Mouse (Mus musculus) testis, adult 2 months (tissue): ENCODE data around the gene Hoxb9.

Experiments used
- CTCF ChIP-seq: fragments of 200-500 bp; IDR thresholded peaks from 2 replicates; pipeline ENCODE4 v1.5.1; 2012; ENCODE audit warnings: low read depth, mild to moderate bottlenecking, inconsistent platforms, low read length, moderate library complexity; ENCODE audit not compliant: control insufficient read depth, insufficient read depth, insufficient replicate concordance
- POLR2A ChIP-seq: fragments of 200-500 bp; IDR thresholded peaks from 2 replicates; pipeline ENCODE4 v1.6.1; 2012; ENCODE audit warnings: low read depth, mild to moderate bottlenecking, inconsistent platforms, low read length, moderate library complexity; ENCODE audit not compliant: control insufficient read depth

DNA sequence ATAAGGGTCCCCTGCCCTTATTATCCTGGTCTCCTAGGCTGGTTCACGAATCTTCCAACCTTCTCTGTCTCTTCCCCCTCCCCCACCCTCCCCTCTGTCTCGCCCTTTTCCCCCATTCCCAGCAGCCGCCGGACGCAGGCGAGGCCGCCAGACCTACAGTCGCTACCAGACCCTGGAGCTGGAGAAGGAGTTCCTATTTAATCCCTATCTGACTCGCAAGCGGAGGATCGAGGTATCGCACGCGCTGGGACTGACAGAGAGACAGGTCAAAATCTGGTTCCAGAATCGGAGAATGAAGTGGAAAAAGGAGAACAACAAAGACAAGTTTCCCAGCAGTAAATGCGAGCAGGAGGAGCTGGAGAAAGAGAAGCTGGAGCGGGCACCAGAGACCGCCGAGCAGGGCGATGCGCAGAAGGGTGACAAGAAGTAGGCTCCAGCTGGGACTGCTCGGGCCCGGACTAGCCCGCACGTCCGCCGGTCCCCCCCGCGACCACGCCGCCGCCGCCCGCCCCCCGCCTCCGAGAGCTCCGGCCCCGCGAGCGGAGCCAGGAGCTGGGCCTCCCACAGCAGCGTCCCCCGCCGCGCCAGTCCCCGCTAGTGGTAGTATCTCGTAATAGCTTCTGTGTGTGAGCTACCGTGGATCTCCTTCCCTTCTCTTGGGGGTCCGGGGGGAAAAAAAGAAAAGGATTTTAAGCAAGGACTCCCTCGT, 12.9 kb downstream of the Hoxb9 start:
- no peak for TF ChIP-seq CTCF
- TF ChIP-seq POLR2A, result no peak
